Mouse (Mus musculus) cerebellum, adult 18-20 months (tissue): Measurements from ENCODE around the gene Gnb1l.

Source experiments
- DNase-seq, 2 experiments: peaks; one replicate each; pipeline ENCODE4 v3.0.0; 2021

The Gnb1l gene

GRCm38 (mm10) chr16:18498558-18498990, at the start of gene Gnb1l, which contains the start of gene Rtl10:
TSS of gene Gnb1l (plus strand) at chr16:18498713.
TSS of gene Rtl10 (plus strand) at chr16:18498901.
- DNase-seq: peak; percentile 95 to 98

DNA sequence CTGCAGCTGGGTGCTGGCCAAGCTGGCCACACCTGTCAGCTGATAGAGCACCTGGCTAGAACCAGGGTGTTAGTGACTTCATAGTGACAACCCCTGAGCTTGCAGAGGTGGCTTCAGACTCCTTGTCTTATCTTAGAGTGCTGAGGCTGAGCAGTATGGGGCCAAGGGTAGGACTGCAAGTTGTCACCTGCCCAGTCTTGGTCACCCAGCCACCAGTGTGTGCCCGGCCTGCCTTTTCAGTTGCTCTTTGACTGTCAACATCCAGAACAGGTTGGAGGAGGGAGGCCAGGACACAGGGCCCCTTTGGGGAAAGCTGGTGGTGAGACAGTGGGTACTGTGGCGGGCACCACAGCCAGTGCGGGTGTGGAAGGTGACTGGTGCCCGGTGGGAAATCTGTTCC, 49.5 kb upstream of the Gnb1l start:
- no peak for DNase-seq

GRCm38 (mm10) chr16:18451486-18452181, 46.9 kb upstream of the Gnb1l start:
- peak; percentile 66 to 75 for DNase-seq

- peak; percentile 47 to 50 for DNase-seq
These were observed 46.1 kb upstream of the Gnb1l start for GRCm38 (mm10) chr16:18452361-18452862.

GRCm38 (mm10) chr16:18453846-18454245, 44.7 kb upstream of the Gnb1l start:
- no peak for DNase-seq

- DNase-seq: no peak
These were observed 43.1 kb upstream of the Gnb1l start for GRCm38 (mm10) chr16:18455407-18455806.

- DNase-seq: no peak
These were observed 39.9 kb upstream of the Gnb1l start for GRCm38 (mm10) chr16:18458661-18459060.

DNA sequence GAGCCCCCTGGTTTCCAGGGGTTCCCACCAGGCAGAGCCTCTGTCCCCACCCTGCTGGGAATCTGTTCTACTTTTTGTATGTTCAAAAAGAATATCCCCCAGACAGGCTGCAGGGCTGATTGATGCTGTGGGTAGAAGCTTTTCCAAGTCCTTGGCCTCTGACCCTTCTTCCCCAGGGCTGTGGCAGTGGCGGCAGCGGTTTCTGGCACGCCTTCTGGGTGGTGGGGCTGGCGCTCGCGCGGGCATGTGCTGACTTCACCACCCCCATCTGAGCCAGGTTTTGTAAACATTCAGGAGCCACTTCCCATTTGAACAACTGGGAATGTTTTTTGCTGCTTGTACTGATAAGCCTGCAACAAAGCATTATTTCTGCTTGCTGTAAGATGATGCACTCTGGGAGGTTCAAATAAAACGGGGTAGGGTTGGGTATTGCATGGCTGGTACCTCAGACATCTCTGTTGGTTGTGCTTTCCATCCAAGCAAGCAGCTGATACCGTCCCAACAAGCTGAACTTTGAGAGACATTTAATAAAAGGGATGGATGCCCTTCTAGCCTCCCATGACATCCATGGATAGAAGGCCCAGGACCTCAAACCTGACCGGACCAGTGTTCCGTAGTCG, 39.1 kb upstream of the Gnb1l start:
- DNase-seq: no peak

DNA sequence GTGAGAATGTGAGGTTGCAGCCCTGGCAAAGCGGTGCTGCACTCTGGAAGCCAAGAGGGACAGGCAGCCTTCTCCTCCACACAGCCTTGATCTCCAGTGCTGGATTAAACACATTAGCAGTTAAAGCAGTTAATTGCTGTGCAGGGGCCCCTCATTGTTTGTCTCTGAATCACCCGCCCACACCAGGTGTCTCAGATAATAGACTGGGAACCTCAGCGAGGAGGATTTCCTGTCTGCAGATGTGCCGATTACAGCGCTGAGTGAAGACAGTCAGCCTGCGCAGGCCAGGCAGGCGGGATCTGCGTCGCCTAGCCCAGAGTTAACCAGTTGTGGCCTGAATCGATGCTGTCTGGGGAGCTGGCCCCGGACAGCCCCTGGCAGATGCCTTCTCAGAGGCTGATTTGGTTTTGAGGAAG, 38.5 kb upstream of the Gnb1l start:
- DNase-seq: no peak

- no peak for DNase-seq
These were observed 37.7 kb upstream of the Gnb1l start for GRCm38 (mm10) chr16:18460826-18461225.

DNA sequence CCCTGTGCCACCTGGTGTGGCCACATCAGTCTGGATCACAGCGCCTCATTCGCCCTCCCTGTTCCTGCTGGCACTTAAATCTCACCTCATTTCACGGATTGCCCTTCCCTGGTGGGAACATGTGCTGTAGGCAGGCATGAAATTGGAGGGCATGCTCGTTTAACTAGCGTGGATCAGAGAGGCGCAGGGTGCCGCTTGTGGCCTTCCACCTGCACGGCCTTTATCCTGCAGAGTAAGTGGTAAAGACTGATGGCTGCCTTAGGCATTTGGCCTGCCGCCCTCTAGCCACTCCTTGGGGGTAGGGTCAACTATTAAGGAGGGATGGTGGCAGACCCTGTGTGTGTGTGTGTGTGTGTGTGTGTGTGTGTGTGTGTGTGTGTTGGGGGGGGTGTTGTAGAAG, 36.5 kb upstream of the Gnb1l start:
- no peak for DNase-seq

- no peak for DNase-seq
These were observed 35.9 kb upstream of the Gnb1l start for GRCm38 (mm10) chr16:18462598-18462997.

DNA sequence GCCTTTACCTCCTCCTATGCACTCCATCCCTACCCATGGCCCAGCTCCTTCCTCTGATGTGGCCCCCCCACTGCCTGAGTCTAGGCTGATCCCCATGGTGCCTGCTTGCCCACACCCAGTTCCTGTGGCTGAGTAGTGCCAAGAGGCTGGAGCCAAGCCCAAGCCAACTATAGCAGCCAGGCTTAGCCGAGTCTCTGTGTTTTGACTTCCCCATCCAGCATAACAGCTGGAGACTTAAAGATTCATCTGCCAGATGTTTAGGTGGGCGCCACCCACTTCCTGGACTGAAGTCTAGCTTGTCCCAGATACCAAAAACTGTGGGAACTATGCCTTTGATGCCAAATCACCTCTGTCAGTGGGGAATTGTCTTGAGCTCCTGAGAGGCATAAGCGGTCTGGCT, 34.2 kb upstream of the Gnb1l start:
- DNase-seq: no peak

DNA sequence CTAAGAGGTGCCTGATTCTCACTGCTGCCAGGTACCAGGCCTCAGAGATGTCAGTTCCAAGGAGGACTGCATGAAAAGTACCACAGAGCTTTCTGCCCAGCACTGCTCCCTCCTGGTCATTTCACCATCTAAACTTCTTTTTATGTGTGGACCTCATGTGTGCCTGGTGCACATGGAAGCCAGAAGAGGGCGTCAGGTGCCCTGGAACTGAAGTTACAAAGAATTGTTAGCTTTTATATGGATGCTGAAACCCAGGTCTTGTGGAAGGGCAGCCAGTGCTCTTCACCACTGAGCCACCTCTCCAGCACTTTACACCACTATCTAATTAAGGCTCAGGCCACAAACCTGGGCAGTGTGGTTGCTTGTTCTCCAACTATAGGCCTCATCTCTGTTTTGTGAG, 27.7 kb upstream of the Gnb1l start:
- DNase-seq: no peak

GRCm38 (mm10) chr16:18471381-18471955, 27.0 kb upstream of the Gnb1l start:
- DNase-seq: no peak

GRCm38 (mm10) chr16:18471976-18472375, 26.5 kb upstream of the Gnb1l start:
- DNase-seq: no peak

- DNase-seq: no peak
These were observed 26.1 kb upstream of the Gnb1l start for GRCm38 (mm10) chr16:18472416-18472815.

DNA sequence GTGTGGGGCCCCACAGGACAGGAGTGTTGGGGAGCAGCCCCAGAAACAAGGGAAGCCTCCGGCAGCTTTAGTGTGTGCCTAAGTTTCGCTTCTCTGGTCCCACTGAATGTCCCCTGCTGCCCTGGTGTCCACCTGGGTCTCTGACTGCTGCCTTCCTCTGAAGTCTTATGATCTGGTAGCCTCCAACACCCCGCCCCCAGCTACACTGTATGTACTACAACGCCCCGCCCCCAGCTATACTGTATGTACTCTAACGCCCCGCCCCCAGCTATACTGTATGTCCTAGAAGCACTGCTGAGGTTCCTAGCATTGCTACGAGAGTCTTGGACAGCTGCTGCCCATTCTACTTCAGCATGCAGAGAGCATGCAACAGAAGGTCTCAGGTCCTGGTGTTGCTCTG, 25.5 kb upstream of the Gnb1l start:
- DNase-seq: no peak

DNA sequence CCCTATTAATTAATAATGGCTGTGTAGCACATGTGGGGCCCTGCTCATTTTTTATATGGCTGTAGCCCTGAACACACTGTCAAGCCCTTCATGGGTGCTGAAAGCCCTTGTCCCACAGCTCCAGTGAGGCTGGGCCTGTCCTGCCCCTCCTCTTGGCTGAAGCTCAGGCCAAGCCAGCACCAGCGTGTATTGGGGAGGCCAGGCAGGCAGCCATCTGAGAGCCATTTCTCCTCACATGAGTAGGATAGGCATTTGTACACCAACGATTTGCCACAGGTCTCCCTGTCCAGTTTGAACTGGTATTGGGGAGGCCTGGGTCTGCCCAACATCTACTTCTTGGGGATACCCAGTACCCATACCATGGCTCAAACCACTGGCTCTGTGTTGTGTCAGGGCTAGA, 24.5 kb upstream of the Gnb1l start:
- DNase-seq: no peak

DNA sequence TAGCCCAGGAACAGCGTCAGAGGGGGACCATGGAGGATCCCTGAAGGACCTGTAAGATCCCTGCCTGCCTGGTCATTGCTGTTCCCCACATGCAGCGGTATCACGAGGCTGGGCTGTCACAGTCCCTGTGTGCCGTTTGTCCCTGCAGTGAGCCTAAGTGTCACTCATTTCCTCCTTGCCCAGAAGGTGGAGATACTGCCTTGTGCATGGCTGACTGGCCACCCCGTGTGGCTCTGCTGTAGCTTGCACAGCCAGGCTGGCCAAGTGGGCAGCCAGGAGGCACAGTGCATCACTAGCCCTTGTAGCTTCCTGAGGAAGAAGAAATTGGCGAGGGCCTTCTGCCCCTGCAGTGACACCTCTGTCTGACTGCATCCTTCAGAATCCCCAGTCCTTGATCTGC, 20.5 kb upstream of the Gnb1l start:
- DNase-seq: no peak

GRCm38 (mm10) chr16:18479667-18480066, 18.8 kb upstream of the Gnb1l start:
- DNase-seq: no peak

DNA sequence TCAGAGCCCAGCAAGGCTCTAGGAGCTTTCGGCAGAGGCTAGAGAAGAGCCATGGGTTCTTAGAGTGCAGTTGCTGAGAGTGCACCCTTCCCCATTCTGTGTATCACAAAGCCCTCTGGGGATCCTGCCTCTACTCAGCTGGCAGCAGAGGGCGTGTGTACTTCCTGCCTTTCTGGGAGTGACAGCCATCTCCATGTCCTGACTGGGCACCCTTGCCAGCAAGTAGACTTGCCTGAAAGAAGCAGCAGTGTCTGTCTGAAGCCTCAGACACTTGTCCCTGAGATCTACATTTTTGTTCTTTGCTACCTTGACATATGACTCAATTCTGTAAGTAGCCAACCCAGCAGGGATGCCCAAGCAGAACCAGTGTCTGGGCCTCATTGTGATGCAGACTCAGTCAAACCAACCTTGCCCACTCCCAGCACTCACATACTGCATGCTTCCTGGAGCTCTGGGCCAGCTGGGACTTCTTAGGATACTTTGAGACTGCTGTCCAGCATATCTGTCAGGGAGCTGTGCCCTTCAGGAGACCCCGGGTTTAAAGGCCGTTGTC, 17.5 kb upstream of the Gnb1l start:
- DNase-seq: no peak

DNA sequence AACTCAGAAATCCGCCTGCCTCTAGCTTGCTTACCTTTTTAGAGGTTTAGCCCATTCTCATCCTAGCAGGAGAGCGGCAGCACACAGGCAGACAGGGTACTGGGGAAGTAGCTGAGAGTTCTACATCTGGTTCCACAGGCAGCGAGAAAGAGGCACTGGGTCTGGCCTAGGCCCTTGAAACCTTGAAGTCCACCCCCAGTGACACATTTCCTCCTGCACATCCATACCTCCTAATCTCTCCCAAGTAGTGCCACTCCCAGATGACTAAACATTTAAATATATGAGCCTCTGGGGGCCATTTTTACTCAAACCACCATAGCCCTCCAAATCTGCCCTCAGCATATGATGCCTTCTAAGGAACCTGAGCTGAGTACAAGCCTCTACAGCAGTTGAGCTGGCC, 16.1 kb upstream of the Gnb1l start:
- DNase-seq: no peak

DNA sequence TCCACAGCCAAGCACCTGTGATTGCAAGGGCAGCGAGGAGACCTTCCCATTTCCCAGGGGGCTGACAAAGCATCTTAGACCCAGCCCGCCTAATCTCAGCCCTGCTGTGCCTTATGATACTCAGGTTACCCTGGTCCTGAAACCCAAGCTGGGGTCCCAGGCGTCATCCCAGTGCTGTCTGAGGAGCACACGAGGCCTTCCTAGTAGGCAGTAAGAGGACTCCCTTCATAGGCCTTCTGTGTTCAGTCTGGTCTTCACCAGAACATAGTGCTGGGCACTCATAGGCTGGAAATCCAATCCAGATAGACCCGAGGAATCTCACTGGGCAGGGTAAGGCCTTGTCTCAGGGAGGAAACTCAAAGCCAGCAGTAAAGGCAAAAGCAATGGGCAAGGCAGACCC, 14.7 kb upstream of the Gnb1l start:
- DNase-seq: no peak
